Mouse (Mus musculus): ENCODE results near the gene Itm2c.

The Itm2c gene

GRCm38 (mm10) chr1:85900521-85901333, 6.6 kb downstream of the Itm2c start:
- DNase-seq: no peak

DNA sequence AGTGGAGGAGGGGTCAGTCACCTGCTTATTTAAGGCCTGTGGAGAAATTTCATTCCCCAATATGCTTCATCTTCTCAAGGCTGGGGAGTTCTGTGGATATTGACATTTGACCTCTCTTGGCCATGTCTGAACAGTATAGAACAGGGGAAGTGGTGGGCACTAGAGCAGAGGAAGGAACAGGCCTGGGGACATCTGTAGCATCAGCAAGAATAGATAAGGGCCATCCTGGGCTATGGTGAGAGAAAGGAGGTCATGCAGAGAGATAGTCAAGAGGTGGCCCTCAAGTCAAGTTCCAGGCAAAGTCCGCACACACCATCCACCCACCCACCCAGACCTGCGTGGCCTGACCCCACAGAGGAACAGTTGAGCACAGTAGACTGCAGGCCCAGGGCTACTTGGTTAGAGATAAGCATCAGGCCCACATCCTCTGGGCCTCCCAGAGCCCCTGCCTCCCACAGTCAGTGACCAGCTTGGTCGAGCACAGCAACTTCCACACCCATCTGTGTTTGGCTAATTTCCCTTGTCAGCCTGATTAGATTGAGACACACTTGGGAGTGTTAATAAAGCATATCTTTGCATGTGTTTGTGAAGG, 7.5 kb downstream of the Itm2c start:
- DNase-seq: no peak

GRCm38 (mm10) chr1:85902108-85902561, 8.1 kb downstream of the Itm2c start:
- DNase-seq: no peak

DNA sequence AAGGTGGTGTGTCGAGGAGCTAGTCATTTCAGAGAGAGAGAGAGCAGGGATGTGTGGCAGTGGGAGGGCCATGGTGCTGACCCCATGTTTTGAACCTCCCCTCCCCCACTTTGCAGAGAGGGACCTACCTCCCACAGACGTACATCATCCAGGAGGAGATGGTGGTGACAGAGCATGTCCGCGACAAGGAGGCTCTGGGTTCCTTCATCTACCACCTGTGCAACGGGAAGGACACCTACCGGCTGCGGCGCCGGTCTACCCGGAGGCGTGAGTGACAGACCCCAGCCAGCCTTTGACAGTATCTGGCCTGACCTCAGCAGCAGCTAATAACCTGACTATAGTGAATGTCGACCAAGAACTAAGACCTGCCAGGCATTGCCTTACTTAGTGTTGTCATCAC, 12.8 kb downstream of the Itm2c start:
- DNase-seq: no peak

GRCm38 (mm10) chr1:85908754-85909590, 14.9 kb downstream of the Itm2c start:
- DNase-seq: no peak

DNA sequence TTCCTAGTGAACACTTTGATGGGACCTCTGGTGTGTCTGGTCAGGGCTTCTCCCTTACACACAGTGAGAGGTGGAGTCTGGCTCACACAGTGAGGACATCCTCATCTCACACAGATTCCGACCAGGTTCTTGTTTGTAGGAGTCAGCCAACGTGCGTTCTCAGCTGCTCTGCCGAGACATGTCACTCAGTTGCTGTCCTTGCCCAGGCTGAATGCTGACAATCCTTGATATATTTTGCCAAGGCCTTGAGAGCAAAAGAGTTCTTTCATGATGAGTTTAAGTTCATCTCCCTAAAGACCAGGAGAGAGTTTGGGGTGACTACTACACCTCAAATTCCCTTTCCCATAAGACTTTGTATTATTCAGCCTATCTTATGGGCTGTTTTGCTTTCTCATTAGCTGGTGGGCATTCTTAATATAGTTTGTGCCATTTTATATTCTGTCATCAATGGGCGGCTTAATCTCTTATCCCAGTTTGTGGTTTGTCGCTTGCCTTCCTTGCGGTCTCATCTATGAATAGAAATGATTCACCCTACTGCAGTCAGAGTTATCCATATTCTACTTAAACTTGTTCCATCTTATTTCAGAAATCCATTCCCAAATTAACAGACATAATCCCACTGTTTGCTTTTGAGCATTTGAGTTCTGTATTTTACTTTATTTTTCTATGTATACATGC, 19.1 kb downstream of the Itm2c start:
- DNase-seq: no peak

DNA sequence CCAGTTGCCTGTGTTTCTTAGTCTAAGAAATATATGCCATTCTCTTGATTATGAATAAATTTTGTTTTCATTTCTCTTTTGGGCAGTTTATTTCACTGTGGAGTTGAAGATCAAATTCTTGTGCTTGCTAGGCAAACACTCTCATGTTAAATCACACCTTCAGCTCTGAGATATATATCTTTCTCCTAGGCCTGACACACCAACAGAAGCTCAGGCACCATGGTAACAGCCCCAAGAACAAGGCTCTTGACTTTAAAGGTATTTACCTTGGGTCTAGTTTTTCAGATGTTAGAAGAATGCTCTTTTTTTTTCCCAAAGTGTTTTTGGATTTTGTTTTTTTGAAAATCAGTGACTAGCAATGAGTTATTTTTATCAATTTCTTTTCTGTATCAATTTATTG, 21.8 kb downstream of the Itm2c start:
- no peak for DNase-seq

GRCm38 (mm10) chr1:85916830-85917450, 22.9 kb downstream of the Itm2c start:
- DNase-seq: no peak

DNA sequence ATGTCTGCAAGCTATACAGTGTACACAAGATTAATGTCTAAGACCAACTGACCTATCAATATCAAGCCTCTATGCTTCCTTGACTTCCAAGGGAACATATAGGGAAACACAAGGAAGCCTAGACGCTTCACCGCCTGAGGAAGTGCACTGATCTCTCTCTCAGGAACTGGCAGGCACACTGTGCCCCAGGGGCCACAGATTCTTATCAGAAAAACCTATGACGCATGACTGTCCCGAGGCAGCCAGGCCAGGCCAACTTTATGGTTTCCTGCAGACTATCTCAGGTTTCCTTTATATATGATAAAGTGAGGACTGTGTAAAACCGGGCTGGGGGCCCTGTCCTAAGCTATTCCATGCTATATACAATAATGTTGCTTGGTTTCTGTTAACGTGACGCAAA, 25.5 kb downstream of the Itm2c start:
- DNase-seq: no peak

DNA sequence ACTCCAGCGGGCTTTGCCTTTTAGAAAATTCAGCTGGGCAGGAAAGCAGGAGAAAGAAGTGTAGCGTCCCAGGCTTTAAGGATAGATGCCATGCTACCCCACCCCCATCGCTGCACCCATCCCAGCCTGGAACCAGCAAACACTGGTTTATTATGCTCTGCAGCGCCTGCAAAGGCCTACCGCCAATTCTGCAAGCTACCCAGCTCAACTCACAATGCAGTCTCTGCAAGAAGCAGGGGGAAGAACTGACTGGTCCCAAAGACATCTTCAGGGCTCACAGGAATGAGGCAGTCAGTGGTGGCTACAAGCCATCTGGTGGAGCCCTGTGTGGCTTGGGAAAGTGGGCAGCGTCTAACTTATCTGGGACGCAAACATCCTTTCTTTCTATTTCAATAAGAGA, 27.6 kb downstream of the Itm2c start:
- DNase-seq: no peak

GRCm38 (mm10) chr1:85922127-85922864, 28.2 kb downstream of the Itm2c start:
- DNase-seq: no peak

DNA sequence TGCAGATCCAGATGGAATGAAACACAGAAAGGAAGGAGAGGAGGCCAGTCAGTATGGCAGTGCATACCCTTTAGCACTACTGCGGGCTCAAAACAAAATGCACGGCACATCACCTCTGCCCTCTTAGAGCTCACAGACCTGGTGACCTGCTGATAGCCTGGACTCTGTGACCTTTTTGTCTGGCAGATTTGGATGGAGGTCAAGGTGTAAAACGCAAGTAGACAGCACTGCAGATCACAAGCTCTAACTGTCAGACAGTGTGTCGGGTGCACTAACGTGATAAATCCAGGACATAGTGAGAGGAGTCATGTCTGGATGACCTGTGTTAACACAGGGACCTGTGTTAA, 28.8 kb downstream of the Itm2c start:
- no peak for DNase-seq

- no peak for DNase-seq
Measured at GRCm38 (mm10) chr1:85925183-85925582, 31.1 kb downstream of the Itm2c start.

- DNase-seq: no peak
Measured at GRCm38 (mm10) chr1:85928057-85928687, 34.1 kb downstream of the Itm2c start, which contains the start of gene 4933407L21Rik. 4933407L21Rik (plus strand) TSS chr1:85928483.

GRCm38 (mm10) chr1:85928688-85929065, 34.6 kb downstream of the Itm2c start:
- no peak for DNase-seq

- no peak for DNase-seq
Measured at GRCm38 (mm10) chr1:85929406-85929805, 35.3 kb downstream of the Itm2c start.

GRCm38 (mm10) chr1:85931170-85931569, 37.1 kb downstream of the Itm2c start:
- no peak for DNase-seq

DNA sequence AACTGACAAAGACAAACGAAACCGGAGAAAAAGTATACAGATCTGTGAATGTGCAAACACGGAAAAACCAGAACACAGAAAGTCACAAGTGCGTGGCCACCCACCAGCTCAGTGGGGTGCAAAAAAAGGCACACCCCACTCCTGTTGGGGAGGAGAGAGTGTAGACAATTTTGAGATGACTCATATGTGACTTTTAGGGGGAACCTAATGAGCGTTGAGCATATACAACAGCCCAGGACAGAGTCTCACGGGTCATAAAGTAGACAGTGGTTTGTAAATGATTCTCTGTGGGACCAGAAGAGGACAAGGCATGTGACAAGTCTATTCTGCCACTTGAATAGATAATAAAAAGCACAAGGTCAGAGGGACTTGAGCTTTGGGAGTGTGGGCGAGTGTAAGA, 39.1 kb downstream of the Itm2c start:
- no peak for DNase-seq

- DNase-seq: no peak
Measured at GRCm38 (mm10) chr1:85933631-85934465, 39.8 kb downstream of the Itm2c start.

DNA sequence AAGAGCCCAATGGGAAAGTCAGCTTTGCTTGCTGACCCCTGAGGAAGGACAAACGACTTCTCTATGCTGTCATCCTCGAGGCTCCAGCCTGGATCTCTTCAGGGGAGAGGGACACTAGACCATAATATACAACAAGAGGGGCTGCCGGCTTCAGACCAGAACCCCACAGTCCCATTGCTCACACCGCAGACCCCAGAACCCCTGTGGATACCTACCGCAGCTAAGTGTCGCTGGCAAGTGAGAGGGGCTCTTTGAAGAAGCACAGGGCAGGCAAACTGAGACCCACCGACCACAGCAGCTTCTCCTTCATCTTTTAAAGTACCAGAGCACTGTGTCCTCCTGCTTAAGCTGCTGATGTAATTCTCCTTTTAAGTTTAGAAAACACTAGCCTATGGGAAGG, 40.5 kb downstream of the Itm2c start:
- no peak for DNase-seq
